Mouse (Mus musculus) retina, postnatal 1 day (tissue): ENCODE measurements around the gene Acer3.
"Not testable (repeated sequence)": the region's sequence is repeated elsewhere in the genome, so short reads cannot be mapped to it uniquely, and the experiment has no call there.

Source experiments
- DNase-seq: peaks from one replicate; pipeline ENCODE4 v3.0.0-alpha.2; 2012

Acer3 gene

DNA sequence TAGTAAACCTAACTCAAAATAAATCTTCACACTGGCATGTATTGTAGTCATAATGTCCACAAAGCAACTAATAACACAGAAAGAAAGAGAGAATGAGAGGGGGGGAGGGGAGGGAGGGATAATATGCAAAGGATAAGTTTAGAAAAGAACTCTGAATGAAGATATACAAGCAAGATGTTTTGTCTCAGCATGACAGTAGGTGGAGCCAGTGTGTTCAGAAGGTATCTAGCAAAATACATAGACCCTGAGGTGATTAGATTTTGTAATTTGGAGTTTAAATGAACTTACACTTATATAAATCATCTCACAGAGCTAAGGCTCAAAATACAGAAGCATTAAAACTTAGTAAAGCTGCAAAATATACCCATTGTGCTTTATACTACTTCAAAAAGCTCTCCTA, 44.7 kb downstream of the Acer3 start:
- peak; percentile 2 for DNase-seq

DNA sequence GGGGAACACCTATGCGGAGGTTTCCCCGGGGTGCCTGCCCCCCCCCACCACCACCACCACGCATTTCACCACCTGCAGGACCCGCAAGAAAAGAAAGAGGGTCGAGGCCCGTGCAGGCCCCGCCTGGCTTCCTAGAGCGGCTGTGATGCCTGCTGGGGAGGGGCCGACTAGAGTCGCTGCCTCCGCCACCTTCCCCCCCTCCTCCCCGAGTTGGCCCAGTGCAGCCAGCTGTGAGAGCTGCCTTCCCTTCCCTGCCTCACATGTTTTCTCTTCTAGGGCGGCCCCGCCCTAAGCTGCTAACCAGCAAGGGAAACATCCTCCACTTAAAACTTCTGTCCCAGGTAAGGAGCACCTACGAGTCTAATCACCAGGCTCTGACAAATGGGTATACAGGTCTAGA, 52.8 kb downstream of the Acer3 start:
- DNase-seq, result peak; percentile 7

DNA sequence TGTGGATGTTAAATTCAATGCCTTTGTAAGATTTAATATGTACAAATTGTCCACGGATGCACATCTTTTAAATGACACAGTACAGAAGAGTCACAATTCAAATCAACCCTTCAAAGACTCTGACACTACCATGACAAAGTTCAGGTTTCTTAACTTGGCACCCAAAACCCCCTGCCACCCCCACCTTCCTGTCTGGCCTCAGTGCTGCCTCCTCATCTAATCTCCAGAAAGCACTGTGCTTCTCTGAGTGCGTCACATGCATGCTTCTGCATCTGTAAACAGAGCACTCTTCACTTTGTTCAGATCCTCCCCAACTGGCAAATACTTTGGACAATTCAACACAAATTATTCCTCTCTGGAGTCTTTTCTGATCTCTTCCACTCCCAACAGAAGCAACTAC, 68.5 kb downstream of the Acer3 start:
- DNase-seq, result no peak

- DNase-seq, result no peak
Measured at GRCm38 (mm10) chr7:98236686-98237359, 84.2 kb downstream of the Acer3 start.

GRCm38 (mm10) chr7:98223796-98224195, 97.2 kb downstream of the Acer3 start:
- no peak for DNase-seq

DNA sequence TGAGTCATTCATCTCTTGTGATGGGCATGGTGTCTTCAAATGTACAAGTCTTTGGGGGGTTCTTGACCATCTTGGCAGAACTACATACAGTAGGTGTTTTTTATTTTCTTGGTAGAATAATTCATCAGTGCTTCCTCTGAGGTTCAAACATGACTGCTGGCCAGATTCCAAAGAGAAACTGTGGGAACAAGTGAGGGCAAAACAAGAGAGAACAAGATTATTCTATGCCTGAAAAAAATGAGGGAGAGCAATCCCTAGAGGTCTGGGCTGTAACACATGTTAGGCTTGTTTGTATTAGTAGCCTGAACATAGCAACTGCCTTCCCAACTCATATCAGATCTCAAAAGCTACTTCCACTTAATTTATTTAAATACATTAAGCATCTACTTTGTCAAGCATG, 104.3 kb downstream of the Acer3 start:
- no peak for DNase-seq

DNA sequence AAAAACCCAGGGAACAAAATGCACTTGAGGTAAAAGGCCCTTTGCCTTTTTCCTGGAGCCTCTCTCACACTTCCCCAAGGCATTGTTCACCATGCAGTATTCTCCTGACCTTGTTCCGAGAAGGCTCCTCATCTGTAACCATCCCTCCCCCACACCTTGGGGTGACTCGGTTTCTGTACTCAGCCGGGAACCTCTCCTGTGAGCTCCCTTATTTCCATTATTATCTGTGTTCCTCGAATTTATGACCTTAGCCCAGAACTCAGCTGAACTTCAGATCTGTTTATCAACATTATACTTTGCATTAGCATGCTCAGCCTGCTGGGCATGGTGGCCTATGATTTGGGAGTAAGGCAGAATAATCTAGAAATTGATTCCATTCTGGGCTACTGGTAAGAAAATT, 118.1 kb downstream of the Acer3 start:
- DNase-seq, result no peak

- no peak for DNase-seq
Measured at GRCm38 (mm10) chr7:98201493-98202028, 119.4 kb downstream of the Acer3 start.

- no peak for DNase-seq
Measured at GRCm38 (mm10) chr7:98200396-98200795, 120.6 kb downstream of the Acer3 start.

DNA sequence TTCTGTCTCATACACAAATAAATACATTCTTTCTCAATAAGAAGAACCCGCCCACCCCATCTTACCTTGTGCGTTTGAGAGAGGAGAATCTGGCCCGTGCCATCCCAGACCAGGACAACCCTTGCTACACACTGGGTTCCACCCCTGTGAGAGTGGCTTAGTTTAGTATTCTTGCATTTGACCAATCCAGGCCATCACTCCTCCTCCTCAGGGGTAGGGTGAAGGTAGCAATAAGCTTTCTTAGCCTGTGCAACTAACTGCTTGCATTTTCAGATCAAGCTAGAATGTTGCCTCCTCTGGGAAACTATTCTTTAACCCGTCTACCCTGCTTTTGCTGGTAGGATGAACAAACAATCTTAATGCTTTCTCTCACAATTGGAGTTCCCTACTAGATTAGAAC, 121.6 kb downstream of the Acer3 start, which contains the start of gene B3gnt6:
TSS of gene B3gnt6 (minus strand) at position 101 of the 400 bp plus-strand sequence.
- DNase-seq, result no peak

- DNase-seq, result no peak
Measured at GRCm38 (mm10) chr7:98195151-98195801, 125.7 kb downstream of the Acer3 start.

DNA sequence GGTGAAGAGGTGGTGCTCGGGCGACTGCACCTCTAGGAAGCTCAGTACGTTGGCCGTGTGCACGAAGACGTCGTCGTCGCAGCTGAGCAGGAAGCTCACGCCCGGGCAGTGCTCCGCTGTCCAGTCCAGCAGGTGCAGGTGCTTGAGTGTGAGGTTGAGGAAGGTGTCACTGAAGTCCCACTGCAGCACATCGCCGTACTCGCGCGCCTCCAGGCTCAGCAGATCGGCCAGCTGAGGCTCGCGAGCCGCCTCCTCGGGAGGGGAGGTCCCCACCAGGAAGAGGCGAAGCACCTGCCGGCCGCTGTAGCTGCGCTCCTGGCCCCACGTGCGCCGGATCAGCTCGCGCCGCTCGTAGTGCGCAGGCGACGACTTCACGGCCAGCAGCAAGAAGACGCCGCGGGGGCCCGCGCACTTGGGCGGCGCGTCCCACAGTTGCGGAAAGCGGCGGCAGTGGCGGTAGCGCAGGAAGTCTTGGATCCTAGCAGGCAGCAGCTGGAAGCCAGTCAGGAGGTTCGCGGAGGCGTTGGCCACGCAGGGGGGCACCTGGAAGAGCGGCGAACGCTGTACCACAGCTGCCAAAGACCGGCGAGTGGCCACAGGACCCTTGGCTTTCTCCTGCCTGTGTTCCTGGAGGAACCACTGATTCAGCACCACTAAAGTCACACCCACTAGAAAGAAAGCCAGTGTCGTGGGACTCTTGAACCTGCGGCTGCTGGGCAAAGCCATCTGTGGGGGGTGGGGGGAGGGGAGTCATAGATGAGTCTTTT, 126.8 kb downstream of the Acer3 start:
- DNase-seq, result peak; percentile 70

DNA sequence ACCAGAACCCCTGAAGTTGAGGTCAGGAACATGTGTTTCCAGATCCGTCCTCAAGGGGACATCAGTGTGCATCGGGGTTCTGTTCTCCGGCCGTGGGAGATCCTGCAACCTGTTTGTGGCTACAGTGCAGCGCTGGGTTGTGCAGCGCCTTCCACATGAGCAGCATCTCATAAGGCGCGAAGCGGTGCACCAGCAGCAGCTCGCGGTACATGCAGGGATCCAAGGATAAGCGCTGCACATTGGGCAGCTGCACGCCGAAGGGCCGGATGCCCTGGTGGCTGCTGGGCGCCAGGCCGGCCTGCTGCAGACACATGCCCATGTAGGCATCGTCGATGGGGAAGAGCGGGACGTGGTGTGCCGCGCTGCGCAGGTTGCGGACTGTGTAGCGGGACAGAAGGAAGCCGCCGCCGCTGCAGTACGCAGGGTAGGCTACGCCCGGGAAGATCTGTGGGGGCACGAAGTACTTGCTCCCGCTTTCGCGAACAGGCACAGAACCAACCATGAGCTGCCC, 127.4 kb downstream of the Acer3 start:
- DNase-seq, result peak; percentile 76

DNA sequence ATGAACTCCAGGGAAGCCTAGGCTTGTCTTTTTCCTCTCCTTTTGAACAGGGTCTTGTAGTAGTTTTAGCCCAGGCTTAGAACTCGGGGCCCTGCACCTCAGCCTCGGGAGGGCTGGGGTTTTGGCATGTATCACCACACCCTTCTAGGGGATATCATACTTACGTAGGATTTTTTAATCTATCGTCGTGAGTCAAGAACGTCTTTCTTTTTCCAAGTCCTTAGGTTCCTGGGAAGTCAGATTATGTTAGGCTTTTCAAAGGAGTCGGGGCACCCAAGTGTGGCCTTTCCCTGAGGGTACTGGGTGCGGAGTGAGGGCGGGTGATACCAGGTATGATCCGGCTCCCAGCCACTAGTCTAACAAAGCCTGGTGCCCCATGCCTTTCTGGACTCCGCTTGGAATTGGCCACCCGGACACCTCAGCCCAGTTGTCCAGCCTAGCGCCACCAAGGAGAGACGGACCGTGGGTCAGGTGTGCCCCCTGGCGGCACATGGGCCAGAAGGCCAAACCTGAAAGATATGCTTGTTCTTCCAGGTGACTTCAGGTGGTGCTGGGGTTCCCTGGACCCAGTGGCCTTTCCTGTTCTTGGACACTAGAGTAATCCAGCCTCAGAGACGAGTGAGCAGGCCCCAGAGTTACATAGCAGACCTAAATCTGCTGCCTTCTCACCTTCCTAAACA, 129.3 kb downstream of the Acer3 start:
- DNase-seq, result no peak

DNA sequence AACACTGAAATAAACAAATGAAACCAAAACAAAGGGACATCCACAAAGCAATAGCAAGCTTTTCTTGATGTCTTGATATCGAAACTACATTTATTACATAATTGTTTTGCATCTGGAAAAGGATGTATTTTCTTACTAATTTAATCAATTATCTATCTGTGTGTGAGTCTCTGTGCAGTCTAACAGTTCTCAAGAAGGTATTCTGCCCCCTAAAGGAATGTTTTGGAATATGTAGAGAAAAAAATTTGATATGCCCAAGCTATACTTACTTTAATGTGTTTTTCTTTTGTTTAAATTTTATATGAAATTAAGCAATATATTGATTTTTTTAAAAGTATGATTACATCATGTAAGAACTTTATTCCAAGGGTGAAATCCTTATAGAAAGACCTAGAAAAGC, 130.4 kb downstream of the Acer3 start:
- DNase-seq, result no peak

DNA sequence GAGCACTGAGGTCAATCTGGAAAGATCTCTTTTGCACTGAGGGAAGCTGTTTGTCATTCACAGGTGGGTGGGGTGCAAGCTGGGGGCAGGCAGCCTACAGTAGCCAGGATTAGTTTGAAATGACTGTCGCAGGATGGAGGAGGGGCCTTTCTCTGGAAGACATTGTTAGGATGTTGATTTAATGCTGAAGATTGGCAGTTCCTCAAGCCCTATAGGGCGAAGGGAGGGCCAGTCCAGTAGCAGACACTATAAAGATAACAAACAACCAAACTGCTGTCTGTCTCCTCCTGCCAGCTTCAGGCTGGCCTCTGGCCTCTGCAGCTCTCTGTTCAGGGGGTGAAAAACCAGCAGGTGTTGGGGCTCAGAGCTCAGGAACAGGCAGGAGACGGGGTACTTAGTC, 131.3 kb downstream of the Acer3 start:
- no peak for DNase-seq

- DNase-seq, result no peak
Measured at GRCm38 (mm10) chr7:98188680-98189079, 132.3 kb downstream of the Acer3 start.

DNA sequence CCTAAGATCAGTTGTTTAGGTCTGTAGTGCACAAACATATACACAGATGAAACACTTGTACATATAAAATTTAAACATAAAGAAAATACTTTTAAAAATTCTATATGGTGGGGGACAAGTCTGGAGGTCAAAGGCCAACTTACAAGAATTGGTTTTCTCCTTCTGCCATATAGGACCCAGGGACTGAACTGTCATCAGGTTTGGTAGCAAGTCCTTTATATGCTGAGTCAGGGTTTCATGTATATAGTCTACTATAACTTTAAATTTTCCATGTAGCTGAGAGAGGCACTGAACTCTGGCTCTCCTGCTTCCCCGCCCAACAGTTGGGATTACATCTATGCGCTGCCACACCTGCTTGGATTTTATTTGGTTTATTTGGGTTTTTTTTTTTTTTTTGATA, 132.8 kb downstream of the Acer3 start:
- no peak for DNase-seq

- not testable (repeated sequence) for DNase-seq
Measured at GRCm38 (mm10) chr7:98187332-98187731, 133.7 kb downstream of the Acer3 start.

DNA sequence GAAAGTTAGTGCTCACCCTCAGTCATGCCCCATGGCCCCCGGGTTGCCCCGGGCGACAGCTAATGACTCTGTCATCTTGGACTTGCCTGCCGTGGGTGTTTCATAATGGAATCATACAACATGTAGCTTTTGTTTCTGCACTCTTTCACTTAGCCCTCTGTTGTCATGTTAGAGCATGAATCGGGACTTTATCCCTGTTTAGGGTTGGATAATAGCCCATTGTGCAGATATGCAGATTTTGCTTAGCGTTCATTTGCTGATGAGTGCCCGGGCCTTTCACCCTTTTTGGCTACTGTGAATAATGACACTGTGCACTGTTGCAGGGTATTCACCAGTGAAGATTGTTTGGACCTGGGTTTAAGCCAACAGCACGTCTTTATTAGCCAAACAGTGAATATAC, 134.4 kb downstream of the Acer3 start:
- DNase-seq, result peak; percentile 84

- no peak for DNase-seq
Measured at GRCm38 (mm10) chr7:98185326-98185725, 135.7 kb downstream of the Acer3 start.

DNA sequence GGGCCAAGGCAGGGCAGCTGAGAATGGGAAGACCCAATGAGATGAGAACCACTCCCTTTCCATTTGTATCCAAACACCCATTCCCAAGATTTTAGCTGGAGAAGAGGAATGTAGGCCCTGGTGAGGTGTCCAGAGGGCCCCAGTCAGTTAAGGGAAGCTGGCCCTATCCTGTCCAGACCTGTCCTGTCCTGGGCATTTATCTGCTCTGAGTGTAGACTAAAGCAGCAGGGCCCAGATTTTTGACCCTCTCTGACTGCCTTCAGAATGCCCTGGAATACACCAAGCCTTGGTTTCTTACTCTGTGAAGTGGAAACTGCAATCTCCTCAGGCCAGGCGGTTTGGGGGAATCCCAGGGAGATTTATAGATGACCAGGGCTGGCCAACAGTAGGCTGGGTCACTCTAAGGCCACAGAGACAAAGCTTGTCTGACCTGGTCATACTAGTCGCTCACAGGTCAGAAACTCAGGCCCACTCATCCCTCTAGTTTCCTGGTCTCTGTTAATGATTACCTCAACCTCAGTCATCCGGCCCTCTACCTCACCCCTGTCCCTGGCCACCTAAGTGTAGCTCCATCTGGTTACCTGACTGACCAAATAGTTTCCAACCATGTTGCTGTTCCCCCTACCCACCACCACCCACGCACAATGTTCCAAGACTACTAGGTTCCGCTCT, 142.3 kb downstream of the Acer3 start:
- no peak for DNase-seq
